Mouse (Mus musculus): ENCODE results near the gene Cdh15.

Cdh15 gene

DNA sequence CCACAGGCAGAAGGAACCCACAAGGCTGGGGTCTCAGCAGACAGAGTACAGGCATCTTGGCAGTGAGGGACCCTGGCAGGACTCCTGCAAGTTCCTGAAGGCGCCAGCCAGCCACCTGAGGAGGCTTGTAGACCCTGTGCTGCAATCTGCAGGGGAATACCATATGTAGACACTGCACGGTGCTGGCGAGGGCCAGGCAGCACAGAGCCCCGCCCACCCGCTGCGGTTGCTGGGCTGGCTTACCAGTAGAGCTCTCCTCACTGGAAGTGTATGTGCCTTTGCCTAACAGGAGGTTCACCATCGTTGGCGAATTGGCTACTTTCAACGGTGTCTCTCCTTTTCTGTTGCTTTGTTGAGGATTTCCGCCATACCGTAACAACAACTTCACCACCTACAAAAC lies 48.6 kb downstream of the Cdh15 start:
- no peak for DNase-seq

DNA sequence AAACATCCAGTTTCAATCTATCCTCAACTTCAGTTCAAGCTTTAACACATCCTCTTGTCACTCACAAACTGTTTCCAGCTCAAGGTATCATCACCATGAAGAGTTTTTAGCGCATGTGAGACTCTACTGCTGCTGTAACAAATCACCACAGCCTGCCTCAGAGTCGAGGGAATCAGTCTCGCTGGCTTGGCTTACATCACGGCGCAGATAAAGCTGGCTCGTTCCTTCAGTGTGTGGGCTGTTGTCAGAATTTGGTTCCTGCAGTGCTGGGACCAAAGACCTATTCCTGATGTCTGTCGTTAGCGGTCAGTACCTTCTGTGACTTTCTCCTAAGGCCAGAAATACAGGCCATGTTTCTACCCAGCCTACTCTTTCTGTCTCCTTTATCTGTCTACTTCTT lies 49.4 kb downstream of the Cdh15 start:
- DNase-seq = no peak

DNA sequence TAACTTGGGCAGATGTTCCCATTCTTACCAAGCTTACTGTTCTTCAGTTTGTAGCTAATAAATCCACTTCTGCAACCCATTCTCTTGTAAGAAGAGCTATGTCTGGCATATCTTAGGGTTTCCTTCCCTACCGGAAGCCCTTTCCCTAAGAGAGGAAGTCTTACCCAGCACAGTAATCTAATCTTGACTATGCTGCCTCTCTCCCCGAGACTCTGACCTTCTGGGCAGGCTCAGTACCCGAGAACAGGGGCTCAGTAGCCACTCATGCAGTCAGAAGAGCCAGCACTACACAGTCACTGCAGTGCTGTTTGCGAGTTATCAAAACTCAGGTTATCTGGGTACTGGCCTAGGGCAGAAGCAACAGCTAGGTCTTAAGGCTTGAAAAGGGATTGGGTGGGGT lies 50.3 kb downstream of the Cdh15 start:
- no peak for DNase-seq

DNA sequence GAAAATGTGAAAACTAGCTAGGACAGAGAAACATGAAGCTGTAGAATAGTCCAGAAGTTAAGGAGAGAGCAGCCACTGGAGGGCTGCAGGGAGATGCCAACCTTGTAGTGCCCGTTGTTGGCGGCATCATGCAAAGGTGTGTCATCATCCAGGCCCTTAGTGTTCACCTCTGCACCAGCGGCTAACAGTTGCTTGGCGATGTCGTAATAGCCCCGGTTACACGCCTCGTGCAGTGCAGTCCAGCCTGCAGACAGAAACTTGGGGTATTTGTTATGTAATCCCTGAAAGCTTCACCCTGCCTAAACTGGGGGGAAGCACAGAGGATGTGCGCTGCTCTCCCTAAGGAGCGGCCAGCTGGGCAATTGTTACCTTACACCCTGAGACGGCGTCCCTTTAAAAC lies 50.7 kb downstream of the Cdh15 start:
- DNase-seq = peak; percentile 21 to 35

DNA sequence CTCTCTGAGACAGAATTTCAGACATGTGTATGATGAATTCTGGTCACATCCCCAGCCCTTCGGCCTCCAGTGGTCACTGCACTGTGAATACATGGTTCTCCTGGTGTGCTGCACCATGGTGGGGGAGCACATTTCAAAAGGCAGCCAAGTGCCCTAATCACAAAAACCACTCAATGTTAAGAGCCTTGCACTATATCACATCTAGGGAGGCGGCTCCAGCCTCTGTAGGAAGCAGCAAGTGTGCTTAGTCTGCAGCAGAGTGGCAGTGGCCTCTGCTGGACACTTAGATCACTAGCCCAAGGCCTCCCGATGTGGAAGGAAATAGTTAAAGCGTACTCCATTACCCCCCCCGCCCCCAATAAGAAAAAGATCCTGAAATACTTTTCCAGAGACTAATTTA lies 51.3 kb downstream of the Cdh15 start:
- DNase-seq = no peak

DNA sequence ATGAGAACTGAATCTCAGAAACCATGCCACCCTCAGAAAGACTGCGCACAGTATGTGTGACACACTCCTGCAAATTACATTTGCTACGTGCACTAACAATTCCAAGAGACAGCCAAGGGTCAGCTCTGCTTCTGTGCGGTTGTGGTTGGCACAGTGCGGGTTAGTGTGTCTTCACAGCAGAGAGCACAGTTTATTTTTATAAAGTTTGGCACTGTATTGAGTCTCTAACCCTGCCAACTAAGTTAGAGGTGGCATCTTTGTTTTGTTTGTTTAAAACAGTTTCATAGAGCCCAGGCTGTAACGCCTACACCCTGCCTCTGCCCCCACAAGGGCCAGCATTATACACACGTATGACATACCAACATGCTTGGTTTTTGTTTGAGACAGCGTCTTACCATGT lies 53.7 kb downstream of the Cdh15 start:
- DNase-seq = no peak

DNA sequence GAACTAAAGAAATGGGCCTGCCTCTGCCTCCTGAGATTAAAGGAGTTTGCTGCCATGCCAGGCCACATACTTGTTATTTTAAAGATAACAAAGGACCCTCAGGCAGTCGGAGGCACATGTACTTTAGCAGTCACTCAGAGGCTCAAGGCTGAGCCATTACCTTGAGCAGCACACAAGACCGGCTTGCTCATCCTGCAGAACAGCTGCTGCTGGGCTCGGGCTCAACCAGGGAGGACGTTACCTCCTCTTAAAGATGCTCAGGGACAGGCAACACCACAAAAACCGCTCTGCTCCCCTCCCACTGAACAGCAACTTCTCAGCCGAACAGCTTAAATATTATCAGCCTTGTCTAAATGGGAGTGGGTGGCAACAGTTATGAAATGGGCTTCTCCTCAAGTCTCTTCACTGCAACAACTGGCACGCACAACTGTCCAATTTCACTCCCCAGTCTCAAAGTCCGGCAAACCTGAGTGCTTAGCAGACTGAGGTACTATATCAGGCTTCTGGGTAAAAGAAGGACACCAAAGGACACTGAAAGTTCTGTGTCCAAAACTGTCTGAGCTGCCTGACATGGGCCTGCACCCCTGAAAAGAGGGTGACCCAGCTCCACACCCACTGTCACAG lies 54.2 kb downstream of the Cdh15 start:
- no peak for DNase-seq

DNA sequence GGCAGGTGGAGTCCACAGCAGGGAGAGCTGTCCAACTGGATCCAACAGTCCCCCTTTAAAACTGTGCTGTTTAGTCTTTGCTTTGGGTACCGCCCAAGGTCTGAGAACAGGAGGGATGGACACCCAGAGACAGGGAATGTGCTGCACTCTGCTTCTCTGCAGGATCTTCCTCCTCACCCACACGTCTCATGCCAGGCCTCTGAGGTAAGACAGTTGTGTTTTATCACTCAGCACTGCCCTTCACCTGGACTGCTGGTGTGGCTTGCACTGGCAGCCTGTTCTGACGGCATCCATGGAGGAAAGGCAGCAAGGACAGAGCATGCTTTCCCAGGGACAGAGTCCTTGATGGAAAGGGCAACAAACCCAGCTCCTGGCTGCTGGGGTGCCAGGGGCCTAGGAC lies 54.8 kb downstream of the Cdh15 start:
- no peak for DNase-seq

DNA sequence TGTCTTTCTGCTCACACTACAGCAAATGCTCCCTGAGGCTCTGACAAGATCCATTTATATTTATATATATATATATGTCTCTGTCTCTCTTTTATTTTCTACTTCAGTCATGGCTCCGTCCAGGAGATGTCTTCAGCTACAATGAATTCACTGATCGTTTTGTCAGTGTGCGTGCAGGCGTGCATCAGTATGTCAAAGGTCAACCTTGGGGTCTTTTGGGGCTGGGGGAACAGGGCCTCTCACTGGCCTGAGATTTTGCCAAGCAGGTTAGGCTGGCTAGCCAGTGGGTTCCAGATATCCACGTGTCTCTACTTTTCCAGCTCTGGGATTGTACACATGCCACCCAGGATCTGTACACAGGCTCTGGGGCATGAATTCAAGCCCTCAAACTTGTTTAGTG lies 55.2 kb downstream of the Cdh15 start:
- no peak for DNase-seq

DNA sequence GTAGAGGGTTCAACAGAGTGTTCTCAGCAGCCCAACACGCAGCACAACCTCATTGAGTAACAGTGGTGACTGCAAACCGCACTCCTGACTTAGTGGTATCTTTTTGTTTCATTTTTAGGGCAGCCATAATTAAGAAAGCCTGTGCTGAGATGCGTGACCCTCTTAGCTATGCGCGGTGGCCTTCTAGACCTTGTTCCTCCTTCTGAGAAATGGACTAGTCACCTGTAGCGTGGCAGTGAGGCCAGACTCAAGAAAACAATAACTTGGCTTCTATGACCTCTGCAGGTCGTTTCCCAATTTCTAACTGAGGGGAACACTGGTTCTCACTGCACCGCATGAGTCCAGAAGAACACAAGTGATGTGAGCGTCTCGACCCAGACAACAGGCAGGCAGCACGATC lies 56.7 kb downstream of the Cdh15 start:
- no peak for DNase-seq

DNA sequence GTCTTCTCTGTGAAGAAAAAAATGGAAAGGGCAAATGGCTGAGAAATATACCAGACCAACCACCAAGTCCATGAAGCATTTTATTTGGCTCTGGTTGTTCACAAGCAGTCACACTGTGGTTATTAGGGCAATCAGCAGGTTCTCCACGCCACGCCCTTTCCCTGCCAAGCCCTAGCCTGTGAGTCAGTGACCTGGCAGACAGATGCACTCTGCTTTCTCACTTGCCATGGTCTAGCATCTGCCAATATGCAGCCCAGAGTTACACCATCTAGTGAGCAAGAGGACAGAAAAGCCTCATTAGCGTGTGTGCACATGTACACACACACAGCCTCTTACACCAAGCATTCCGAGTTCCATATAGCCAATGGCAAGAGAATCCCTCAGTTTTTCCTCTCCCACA lies 57.6 kb downstream of the Cdh15 start:
- DNase-seq = peak; percentile 58 to 60

DNA sequence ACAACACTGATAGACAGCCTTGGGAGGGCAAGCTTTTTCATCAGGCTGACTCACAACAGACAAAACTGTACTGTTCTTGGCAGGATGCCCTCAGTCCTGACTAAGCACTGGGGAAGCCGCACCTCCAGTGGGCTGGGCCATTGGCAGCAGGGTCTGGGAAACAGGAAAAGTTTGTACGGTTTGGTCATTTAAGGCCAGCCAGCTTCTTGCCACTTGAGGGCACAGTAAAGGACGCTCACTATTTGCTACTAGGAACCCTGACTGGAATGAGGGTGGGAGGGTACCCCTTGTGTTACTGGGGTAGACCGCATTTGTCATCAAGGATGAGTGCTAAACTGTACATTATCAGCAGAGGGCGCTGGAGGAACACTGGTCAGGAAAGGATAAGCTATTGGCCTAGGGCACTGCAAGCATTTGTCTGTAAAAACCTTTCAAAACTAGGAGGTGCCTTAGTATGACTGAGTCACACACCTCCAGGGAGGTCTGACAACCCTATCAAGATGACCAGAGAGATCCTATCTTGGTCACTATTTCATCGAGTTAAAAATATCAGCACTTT lies 58.8 kb downstream of the Cdh15 start:
- DNase-seq = peak; percentile 94 to 96

DNA sequence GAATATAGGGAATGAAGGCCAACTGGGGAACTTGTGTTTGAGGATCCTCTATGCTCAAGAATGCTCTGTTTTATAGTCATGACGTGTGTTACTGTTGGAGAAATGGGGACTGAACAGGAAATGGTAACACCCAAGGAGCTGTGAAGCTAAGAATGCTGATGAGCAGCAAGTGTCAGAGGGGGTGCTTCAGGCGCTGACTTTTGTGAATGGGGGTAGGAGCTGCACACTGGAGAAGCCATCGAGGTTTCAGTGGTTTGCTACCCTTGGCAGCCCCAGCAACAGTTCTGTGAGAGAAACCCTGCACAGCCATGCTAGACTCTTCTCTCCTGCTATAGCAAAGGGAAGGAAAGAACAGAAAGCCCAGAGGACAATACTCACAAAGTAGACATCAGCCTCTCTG lies 64.4 kb downstream of the Cdh15 start:
- no peak for DNase-seq

DNA sequence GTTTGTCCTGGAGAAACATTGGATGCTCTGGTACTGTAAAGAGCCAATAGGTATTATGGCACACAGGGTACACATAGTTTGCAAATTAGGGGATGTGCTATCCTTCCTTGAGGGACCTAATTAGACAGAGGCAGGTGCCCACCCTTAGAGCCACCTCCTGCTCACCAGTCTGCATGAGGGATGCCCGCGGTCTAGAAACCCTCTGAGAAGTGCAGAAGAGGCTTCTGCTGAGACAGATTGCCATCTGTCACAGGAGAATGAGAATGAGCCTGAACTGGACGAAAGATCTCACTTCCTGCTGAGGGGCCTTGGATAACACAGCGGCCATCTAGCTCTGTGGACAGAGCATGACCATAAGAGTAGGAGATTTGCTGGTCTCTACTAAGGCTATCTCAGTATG lies 65.1 kb downstream of the Cdh15 start:
- no peak for DNase-seq

DNA sequence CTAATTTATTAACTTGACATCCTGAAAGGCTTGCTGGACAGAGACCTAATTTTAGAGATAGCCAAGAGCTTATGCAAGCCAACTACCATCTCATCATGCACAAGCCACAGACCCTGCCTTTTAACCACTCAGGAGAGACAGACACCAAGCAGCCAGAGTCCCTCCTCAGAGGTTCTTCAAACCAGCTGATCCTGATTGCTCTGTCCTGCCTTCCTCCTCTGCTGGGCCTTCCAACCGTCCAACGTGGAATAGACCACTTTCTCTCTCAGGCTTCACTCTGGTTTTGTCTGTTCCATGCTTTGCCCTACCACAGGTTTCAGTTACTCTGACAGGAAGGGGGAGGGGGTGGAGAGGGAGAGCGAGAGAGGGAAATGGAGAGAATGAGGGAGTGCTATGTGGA lies 69.0 kb downstream of the Cdh15 start:
- no peak for DNase-seq

All from lung, adult 18-20 months (tissue).